Mouse (Mus musculus): ENCODE measurements around the gene Abcc1.

Gene Abcc1

GRCm38 (mm10) chr16:14438561-14438960 is 77.2 kb downstream of the Abcc1 start:
- in situ Hi-C loops (cut with MboI; ENCODE audit: low sequenced_read_pairs), result no loop called here

- in situ Hi-C loops (cut with MboI; ENCODE audit: low sequenced_read_pairs), result no loop called here
These were observed 77.7 kb downstream of the Abcc1 start for GRCm38 (mm10) chr16:14439081-14439480.

GRCm38 (mm10) chr16:14439801-14440614 is 78.7 kb downstream of the Abcc1 start:
- in situ Hi-C loops (cut with MboI; ENCODE audit: low sequenced_read_pairs), result no loop called here

- in situ Hi-C loops (cut with MboI; ENCODE audit: low sequenced_read_pairs), result no loop called here
These were observed 82.9 kb downstream of the Abcc1 start for GRCm38 (mm10) chr16:14444059-14444855.

GRCm38 (mm10) chr16:14445197-14445596 is 83.8 kb downstream of the Abcc1 start:
- in situ Hi-C loops (cut with MboI; ENCODE audit: low sequenced_read_pairs), result no loop called here

- in situ Hi-C loops (cut with MboI; ENCODE audit: low sequenced_read_pairs), result no loop called here
These were observed 86.0 kb downstream of the Abcc1 start for GRCm38 (mm10) chr16:14447366-14447765.

GRCm38 (mm10) chr16:14448307-14448706 is 86.9 kb downstream of the Abcc1 start:
- in situ Hi-C loops (cut with MboI; ENCODE audit: low sequenced_read_pairs), result no loop called here

GRCm38 (mm10) chr16:14449861-14450260 is 88.5 kb downstream of the Abcc1 start:
- in situ Hi-C loops (cut with MboI; ENCODE audit: low sequenced_read_pairs), result no loop called here

- in situ Hi-C loops (cut with MboI; ENCODE audit: low sequenced_read_pairs), result no loop called here
These were observed 90.2 kb downstream of the Abcc1 start for GRCm38 (mm10) chr16:14451374-14452046.

GRCm38 (mm10) chr16:14462535-14462934 is 101.2 kb downstream of the Abcc1 start:
- in situ Hi-C loops (cut with MboI; ENCODE audit: low sequenced_read_pairs), result no loop called here

GRCm38 (mm10) chr16:14465016-14465415 is 103.7 kb downstream of the Abcc1 start:
- in situ Hi-C loops (cut with MboI; ENCODE audit: low sequenced_read_pairs), result no loop called here

- in situ Hi-C loops (cut with MboI; ENCODE audit: low sequenced_read_pairs), result no loop called here
These were observed 107.0 kb downstream of the Abcc1 start for GRCm38 (mm10) chr16:14468351-14468750.

GRCm38 (mm10) chr16:14468841-14469240 is 107.5 kb downstream of the Abcc1 start:
- in situ Hi-C loops (cut with MboI; ENCODE audit: low sequenced_read_pairs), result no loop called here

- in situ Hi-C loops (cut with MboI; ENCODE audit: low sequenced_read_pairs), result no loop called here
These were observed 110.8 kb downstream of the Abcc1 start for GRCm38 (mm10) chr16:14472171-14472570.

- in situ Hi-C loops (cut with MboI; ENCODE audit: low sequenced_read_pairs), result no loop called here
These were observed 112.3 kb downstream of the Abcc1 start for GRCm38 (mm10) chr16:14473686-14474085.

- in situ Hi-C loops (cut with MboI; ENCODE audit: low sequenced_read_pairs), result no loop called here
These were observed 113.6 kb downstream of the Abcc1 start for GRCm38 (mm10) chr16:14475001-14475400.

- in situ Hi-C loops (cut with MboI; ENCODE audit: low sequenced_read_pairs), result no loop called here
These were observed 114.7 kb downstream of the Abcc1 start for GRCm38 (mm10) chr16:14476056-14476455.

GRCm38 (mm10) chr16:14476701-14477400 is 115.5 kb downstream of the Abcc1 start:
- in situ Hi-C loops (cut with MboI; ENCODE audit: low sequenced_read_pairs), result no loop called here

GRCm38 (mm10) chr16:14477510-14478300 is 116.3 kb downstream of the Abcc1 start:
- in situ Hi-C loops (cut with MboI; ENCODE audit: low sequenced_read_pairs), result no loop called here

GRCm38 (mm10) chr16:14479641-14480040 is 118.3 kb downstream of the Abcc1 start:
- in situ Hi-C loops (cut with MboI; ENCODE audit: low sequenced_read_pairs), result no loop called here

Data from CH12F3 (cell line).